Mouse (Mus musculus) MEL (cell line): ENCODE measurements around the gene Zic5. TPM values are rescaled to one million over a fixed set of nuclear protein-coding genes. Genes with fewer than 3 reads are reported as not detected.

ENCODE experiments used
- DNase-seq: peaks from one replicate; pipeline ENCODE4 v3.0.0; 2011; ENCODE audit warnings: low read depth, low spot score
- H3K27ac ChIP-seq: 2 replicates; pipeline ENCODE4 v1.5.1; 2012; ENCODE audit warnings: low read depth, mild to moderate bottlenecking, control low read depth, low read length, moderate library complexity; ENCODE audit not compliant: control insufficient read depth
- H3K27me3 ChIP-seq, 2 experiments: fragments of 150-350 bp in 1 of 2; sonication (generic) in 1 of 2; 2 replicates each; pipeline ENCODE4 v1.6.1; 2012; ENCODE audit warnings: low read length in 2 of 2, mild to moderate bottlenecking in 2 of 2, improper control_type of control experiment in 1 of 2, moderate library complexity in 1 of 2; ENCODE audit not compliant: insufficient read depth in 2 of 2, control insufficient read depth in 1 of 2
- H3K36me3 ChIP-seq, 2 experiments: 2 replicates each; pipeline ENCODE4 v1.6.1; 2012 to 2014; ENCODE audit warnings: low read length in 2 of 2, improper control_type of control experiment in 1 of 2, inconsistent platforms in 1 of 2, mild to moderate bottlenecking in 1 of 2; ENCODE audit not compliant: insufficient read depth in 2 of 2, control insufficient read depth in 1 of 2
- H3K4me1 ChIP-seq, 2 experiments: fragments of 150-350 bp in 1 of 2; sonication (generic) in 1 of 2; 2 replicates each; pipeline ENCODE4 v1.6.1; 2012; ENCODE audit warnings: low read length in 2 of 2, improper control_type of control experiment in 1 of 2, mild to moderate bottlenecking in 1 of 2; ENCODE audit not compliant: insufficient read depth in 2 of 2, control insufficient read depth in 1 of 2
- H3K4me3 ChIP-seq, 2 experiments: fragments of 150-350 bp in 1 of 2; sonication (generic) in 1 of 2; 2 replicates each; pipeline ENCODE4 v1.5.1; 2012; ENCODE audit warnings: low read depth in 2 of 2, low read length in 2 of 2, mild to moderate bottlenecking in 2 of 2, moderate library complexity in 2 of 2, control low read depth in 1 of 2, improper control_type of control experiment in 1 of 2; ENCODE audit not compliant: control insufficient read depth in 1 of 2, insufficient read depth in 1 of 2
- H3K79me2 ChIP-seq: 2 replicates; pipeline ENCODE4 v1.6.1; 2012; ENCODE audit warnings: mild to moderate bottlenecking, low read length, moderate library complexity; ENCODE audit not compliant: control insufficient read depth, poor library complexity, insufficient read depth
- H3K9ac ChIP-seq: 2 replicates; pipeline ENCODE4 v1.6.1; 2012; ENCODE audit warnings: low read depth, mild to moderate bottlenecking, control low read depth, low read length, moderate library complexity; ENCODE audit not compliant: control insufficient read depth, poor library complexity, severe bottlenecking
- H3K9me3 ChIP-seq: fragments of 150-350 bp; sonication (generic); replicated peaks from 2 replicates; pipeline ENCODE4 v1.6.1; 2012; ENCODE audit warnings: mild to moderate bottlenecking, low read length, improper control_type of control experiment, moderate library complexity; ENCODE audit not compliant: insufficient read depth
- CHD1 ChIP-seq: IDR thresholded peaks from 2 replicates; pipeline ENCODE4 v1.6.1; 2012; ENCODE audit warnings: low read depth, mild to moderate bottlenecking, inconsistent platforms, low read length, improper control_type of control experiment
- CHD2 ChIP-seq: IDR thresholded peaks from 2 replicates; pipeline ENCODE4 v1.6.1; 2011; ENCODE audit warnings: low read length, improper control_type of control experiment
- E2F4 ChIP-seq: IDR thresholded peaks from 2 replicates; pipeline ENCODE4 v1.6.1; 2011; ENCODE audit warnings: low read depth, low read length, improper control_type of control experiment, borderline replicate concordance
- ETS1 ChIP-seq: IDR thresholded peaks from 2 replicates; pipeline ENCODE4 v1.6.1; 2012; ENCODE audit warnings: low read depth, mild to moderate bottlenecking, inconsistent platforms, low read length, improper control_type of control experiment, moderate library complexity
- HCFC1 ChIP-seq: IDR thresholded peaks from 2 replicates; pipeline ENCODE4 v1.6.1; 2012; ENCODE audit warnings: low read depth, mild to moderate bottlenecking, inconsistent platforms, low read length, improper control_type of control experiment, moderate library complexity
- JUND ChIP-seq: IDR thresholded peaks from 2 replicates; pipeline ENCODE4 v1.6.1; 2011; ENCODE audit warnings: low read depth, mild to moderate bottlenecking, improper control_type of control experiment, low read length
- MAFK ChIP-seq: IDR thresholded peaks from 2 replicates; pipeline ENCODE4 v1.6.1; 2011; ENCODE audit warnings: low read depth, mild to moderate bottlenecking, low read length, improper control_type of control experiment, borderline replicate concordance
- MAX ChIP-seq: IDR thresholded peaks from 2 replicates; pipeline ENCODE4 v1.6.1; 2011; ENCODE audit warnings: low read length, improper control_type of control experiment
- MEF2A ChIP-seq: IDR thresholded peaks from 2 replicates; pipeline ENCODE4 v1.6.1; 2014; ENCODE audit warnings: low read depth, mild to moderate bottlenecking, inconsistent platforms, low read length, improper control_type of control experiment; ENCODE audit not compliant: poor library complexity, insufficient replicate concordance, severe bottlenecking; ENCODE audit errors: extremely low read depth
- MYB ChIP-seq: IDR thresholded peaks from 2 replicates; pipeline ENCODE4 v1.6.1; 2011; ENCODE audit warnings: mild to moderate bottlenecking, low read depth, low read length, improper control_type of control experiment
- MYC ChIP-seq: IDR thresholded peaks from 2 replicates; pipeline ENCODE4 v1.6.1; 2011; ENCODE audit warnings: low read depth, mild to moderate bottlenecking, low read length, improper control_type of control experiment, moderate library complexity
- NELFE ChIP-seq: IDR thresholded peaks from 2 replicates; pipeline ENCODE4 v1.6.1; 2011; ENCODE audit warnings: low read depth, low read length, improper control_type of control experiment
- NRF1 ChIP-seq: IDR thresholded peaks from 2 replicates; pipeline ENCODE4 v1.6.1; 2014; ENCODE audit warnings: low read depth, mild to moderate bottlenecking, inconsistent platforms, low read length, improper control_type of control experiment, moderate library complexity; ENCODE audit not compliant: poor library complexity, insufficient read depth, severe bottlenecking
- RAD21 ChIP-seq: IDR thresholded peaks from 2 replicates; pipeline ENCODE4 v1.6.1; 2011; ENCODE audit warnings: mild to moderate bottlenecking, low read depth, low read length, improper control_type of control experiment
- RCOR1 ChIP-seq: IDR thresholded peaks from 2 replicates; pipeline ENCODE4 v1.6.1; 2012; ENCODE audit warnings: low read depth, mild to moderate bottlenecking, inconsistent platforms, low read length, improper control_type of control experiment
- TAL1 ChIP-seq: IDR thresholded peaks from 2 replicates; pipeline ENCODE4 v1.6.1; 2012; ENCODE audit warnings: mild to moderate bottlenecking, inconsistent platforms, low read length, moderate library complexity, mixed read lengths
- TBP ChIP-seq: IDR thresholded peaks from 2 replicates; pipeline ENCODE4 v1.8.0; 2011; ENCODE audit warnings: low read depth, low read length, improper control_type of control experiment
- TCF12 ChIP-seq: IDR thresholded peaks from 2 replicates; pipeline ENCODE4 v1.6.1; 2014; ENCODE audit warnings: low read depth, mild to moderate bottlenecking, inconsistent platforms, low read length, improper control_type of control experiment, moderate library complexity
- UBTF ChIP-seq: IDR thresholded peaks from 2 replicates; pipeline ENCODE4 v1.6.1; 2012; ENCODE audit warnings: low read depth, mild to moderate bottlenecking, inconsistent platforms, low read length, improper control_type of control experiment, moderate library complexity, borderline replicate concordance; ENCODE audit not compliant: insufficient read depth
- USF2 ChIP-seq, 2 experiments: IDR thresholded peaks; 2 replicates each; pipeline ENCODE4 v1.6.1; 2011 to 2012; ENCODE audit warnings: improper control_type of control experiment in 2 of 2, low read length in 2 of 2, borderline replicate concordance in 1 of 2, inconsistent platforms in 1 of 2, low read depth in 1 of 2, mild to moderate bottlenecking in 1 of 2; ENCODE audit not compliant: insufficient read depth in 1 of 2
- ZC3H11A ChIP-seq: IDR thresholded peaks from 2 replicates; pipeline ENCODE4 v1.6.1; 2012; ENCODE audit warnings: low read depth, mild to moderate bottlenecking, inconsistent platforms, low read length, improper control_type of control experiment
- ZKSCAN1 ChIP-seq: IDR thresholded peaks from 2 replicates; pipeline ENCODE4 v1.6.1; 2012; ENCODE audit warnings: low read depth, mild to moderate bottlenecking, inconsistent platforms, low read length, improper control_type of control experiment, moderate library complexity
- ZNF384 ChIP-seq: IDR thresholded peaks from 2 replicates; pipeline ENCODE4 v1.6.1; 2012; ENCODE audit warnings: low read depth, mild to moderate bottlenecking, inconsistent platforms, low read length, improper control_type of control experiment
- polyA plus RNA-seq, 2 experiments: library from polyadenylated mRNA; stranded (reverse) in 1 of 2; unstranded in 1 of 2; fragments of >175 nt in 1 of 2; fragments of >200 nt in 1 of 2; gene quantifications; 2 replicates each; pipeline versions ENCODE4 v1.2.1 to v1.2.4; 2012; ENCODE audit warnings: low replicate concordance in 2 of 2, low read depth in 1 of 2; ENCODE audit not compliant: insufficient read length in 2 of 2, insufficient read depth in 1 of 2, missing spikeins in 1 of 2
- total RNA-seq: library from RNA; depleted of rRNA; stranded (reverse); fragments of 300-350 nt; gene quantifications from 2 replicates; pipeline ENCODE4 v1.2.3, GENCODE M21; 2012

Gene Zic5
- total and polyA plus RNA-seq, 3 experiments = 10.4 to 50.6 (median 23.6) TPM

DNA sequence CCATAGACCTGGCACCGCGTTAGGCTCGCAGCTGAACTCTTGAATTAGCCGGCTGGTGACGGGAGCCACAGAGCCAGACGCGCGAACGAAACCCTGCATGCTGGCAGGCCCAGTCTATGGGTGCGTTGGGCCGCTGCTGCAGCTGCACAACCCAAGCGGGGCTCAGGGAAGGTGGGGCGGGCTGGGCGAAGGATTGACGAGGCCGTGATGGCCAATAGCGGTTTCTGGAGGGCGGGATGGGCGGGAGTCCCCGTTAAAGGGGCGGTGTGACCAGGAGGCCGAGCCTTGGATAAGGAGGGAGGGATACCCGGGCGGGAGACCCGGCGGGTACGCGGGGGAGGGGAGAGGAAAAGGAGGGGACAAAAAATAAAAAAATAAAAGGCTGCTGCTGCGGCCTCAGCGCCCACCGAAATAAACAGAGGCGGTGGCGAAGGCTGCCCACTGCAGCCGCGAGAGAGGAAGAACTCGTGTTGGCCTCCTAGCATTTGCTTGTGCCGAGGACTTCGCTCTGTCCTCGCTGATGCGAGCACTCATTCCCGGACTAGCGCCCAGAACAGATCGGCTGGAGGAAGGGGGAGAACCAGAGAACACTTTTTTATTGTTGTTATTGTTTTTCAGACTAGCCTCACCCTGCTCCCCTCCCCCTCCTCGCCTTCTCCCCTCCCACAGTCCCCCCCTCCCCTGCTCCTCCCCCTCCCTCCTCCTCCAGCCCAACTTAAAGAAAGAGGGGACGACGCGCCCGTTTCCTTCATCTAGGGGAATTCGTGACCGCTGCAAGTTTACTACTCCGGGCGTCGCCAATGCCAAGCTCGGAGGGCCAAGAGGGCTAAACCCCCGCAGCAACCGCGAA, 8.8 kb upstream of the Zic5 start:
- Histone ChIP-seq H3K4me3 (no peak overlapping the region), H3K9ac (no peak overlapping the region), H3K9me3 (no peaks in the 10 kb centered on the region), H3K4me1 (no peaks in the 10 kb centered on the region), H3K27me3 (no peaks in the 10 kb centered on the region), H3K36me3 (no peaks in the 10 kb centered on the region), H3K27ac (no peak overlapping the region), H3K79me2 (no peaks in the 10 kb centered on the region)
- no peak for TF ChIP-seq MYC
- no peak for TF ChIP-seq TCF12
- no peak for TF ChIP-seq USF2 (IDR thresholded peaks at IDR 0.05; ENCODE audit: borderline replicate concordance in 1 of 2, insufficient read depth in 1 of 2, low read depth in 1 of 2, low read length in 2 of 2)
- TF ChIP-seq NELFE = no peak
- TF ChIP-seq E2F4 = no peak
- TF ChIP-seq HCFC1 = no peak
- TF ChIP-seq UBTF = no peak
- TF ChIP-seq MAX = no peak
- no peak for TF ChIP-seq ETS1
- no peak for TF ChIP-seq JUND
- no peak for TF ChIP-seq RCOR1
- no peak for TF ChIP-seq ZKSCAN1
- no peak for TF ChIP-seq MEF2A
- no peak for DNase-seq

DNA sequence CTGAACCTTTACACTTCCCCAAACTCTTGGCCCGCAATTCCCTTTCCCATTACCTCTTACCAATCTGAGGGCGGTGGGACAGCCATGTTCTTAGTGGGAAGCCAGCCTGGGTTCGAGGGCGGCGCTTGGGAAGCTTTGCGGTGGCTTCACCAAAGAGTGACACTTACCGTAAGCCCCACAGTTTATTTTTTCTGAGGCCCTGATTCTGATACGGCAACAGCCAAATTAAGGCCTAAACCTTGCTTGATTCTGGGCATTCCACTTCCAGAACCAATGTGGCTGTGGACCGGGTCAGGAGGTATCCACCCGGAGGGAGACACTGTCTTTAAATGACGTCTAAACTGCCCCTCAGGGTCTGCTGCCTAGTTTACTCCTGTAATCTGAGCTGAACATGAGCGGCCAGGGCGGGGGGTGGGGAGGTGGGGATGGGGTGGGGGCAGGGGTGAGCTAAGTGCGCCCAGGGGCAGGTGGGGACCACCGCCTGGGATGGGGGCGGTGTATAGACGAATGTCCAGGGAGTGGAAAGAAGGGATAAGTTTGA, 7.8 kb upstream of the Zic5 start:
- Histone ChIP-seq H3K9me3 (no peaks in the 10 kb centered on the region), H3K9ac (no peak overlapping the region), H3K79me2 (no peaks in the 10 kb centered on the region), H3K4me3 (no peak overlapping the region), H3K36me3 (no peaks in the 10 kb centered on the region), H3K27ac (no peak overlapping the region), H3K27me3 (no peaks in the 10 kb centered on the region), H3K4me1 (no peaks in the 10 kb centered on the region)
- no peak for DNase-seq
- TF ChIP-seq RAD21 (no peak), MAFK (no peak), MYB (no peak), JUND (no peak), TBP (no peak), USF2 (IDR thresholded peaks at IDR 0.05; ENCODE audit: borderline replicate concordance in 1 of 2, insufficient read depth in 1 of 2, low read depth in 1 of 2, low read length in 2 of 2) (no peak), CHD1 (no peak), ZNF384 (no peak), CHD2 (no peak), ZC3H11A (no peak), UBTF (no peak), TAL1 (no peak), NRF1 (no peak)
